In the genomic region with DNA sequence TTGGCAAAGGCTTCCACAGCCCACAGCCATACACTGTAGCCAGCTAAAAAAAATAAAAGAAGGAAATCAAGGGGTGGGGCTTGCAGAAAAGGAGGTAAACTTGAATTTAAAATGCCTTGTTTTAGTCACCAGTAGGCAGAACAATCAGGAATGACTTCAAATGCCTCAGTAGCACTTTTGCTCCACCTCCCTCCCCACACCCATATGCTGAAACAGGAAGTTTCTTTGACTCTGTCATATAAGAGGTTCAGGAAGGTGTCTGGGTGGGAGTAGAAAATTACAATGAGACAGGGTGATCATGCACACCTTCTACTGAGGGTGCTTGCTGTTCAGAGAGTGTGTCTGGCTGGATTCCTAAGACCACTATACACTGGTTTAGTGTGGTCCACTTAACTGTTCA, we compare ENCODE assay signal across 37 mouse cellular contexts. TPM values are rescaled to one million over a fixed set of nuclear protein-coding genes. Genes with fewer than 3 reads are reported as not detected.
DNase-seq lines count a peak whose midpoint lies in the region; ATAC-seq lines count a peak whose summit lies in the region.
"Had no signal": no experiment of that assay in that cellular context is flagged by ENCODE, and none has a peak within 500 bp of the region (broad histone marks: within the 10 kb centered on the region; RNA-seq: fewer than 3 reads in every experiment).

No protein-coding gene starts in this region.

- no peaks in the 10 kb centered on the region for H3K9me3 ChIP-seq in hindbrain, embryonic 11.5 days (ENCODE audit: control insufficient read depth, low read length)
- H3K9me3 ChIP-seq: embryonic facial prominence, embryonic 10.5 days; embryonic facial prominence, embryonic 15.5 days; forebrain, embryonic 15.5 days; G1E; heart, embryonic 13.5 days; hindbrain, embryonic 10.5 days; intestine, embryonic 15.5 days; limb, embryonic 10.5 days; limb, embryonic 15.5 days; liver, embryonic 13.5 days; neural tube, embryonic 15.5 days; stomach, embryonic 15.5 days had no signal

- 0 out of 2 replicates have a peak, but pooled peaks cover 7% of the 10 kb centered on the region for H3K36me3 ChIP-seq in hindbrain, embryonic 11.5 days (ENCODE audit: control insufficient read depth, insufficient read depth, low read length)

- ATAC-seq in CD4-positive, CD25-positive, alpha-beta regulatory T cell, adult 4 months = peak; percentile 49
- ATAC-seq in granulocyte monocyte progenitor cell, adult 5-6 weeks (replicated peaks; ENCODE audit: poor library complexity, severe bottlenecking) = peak; percentile 14; the same call in 1 of the 2 replicates
- no peak for ATAC-seq in hindbrain, embryonic 11.5 days (ENCODE audit: low FRiP score)
- ATAC-seq: forebrain, embryonic 15.5 days; hindbrain, embryonic 16.5 days; intestine, embryonic 15.5 days had no signal

- H3K27ac ChIP-seq in hindbrain, embryonic 11.5 days (ENCODE audit: low read depth, low read length) = no peak overlapping the region
- H3K27ac ChIP-seq: embryonic facial prominence, embryonic 10.5 days; embryonic facial prominence, embryonic 15.5 days; forebrain, embryonic 15.5 days; gastrocnemius, adult 2 months; heart, embryonic 13.5 days; hindbrain, embryonic 10.5 days; intestine, embryonic 15.5 days; limb, embryonic 10.5 days; limb, embryonic 15.5 days; liver, embryonic 13.5 days; neural tube, embryonic 15.5 days; stomach, embryonic 15.5 days had no signal

- no peaks in the 10 kb centered on the region for H3K27me3 ChIP-seq in hindbrain, embryonic 11.5 days (ENCODE audit: control insufficient read depth, insufficient read depth, low read length)
- H3K27me3 ChIP-seq: embryonic facial prominence, embryonic 15.5 days; forebrain, embryonic 15.5 days; heart, embryonic 13.5 days; intestine, embryonic 15.5 days; limb, embryonic 15.5 days; liver, embryonic 13.5 days; neural tube, embryonic 15.5 days; stomach, embryonic 15.5 days had no signal

- H3K4me1 ChIP-seq in hindbrain, embryonic 11.5 days (replicated peaks; ENCODE audit: control insufficient read depth, insufficient read depth, low read length) = no peaks in the 10 kb centered on the region
- H3K4me1 ChIP-seq: embryonic facial prominence, embryonic 10.5 days; embryonic facial prominence, embryonic 15.5 days; forebrain, embryonic 15.5 days; heart, embryonic 13.5 days; intestine, embryonic 15.5 days; limb, embryonic 10.5 days; limb, embryonic 15.5 days; liver, embryonic 13.5 days; neural tube, embryonic 15.5 days; stomach, embryonic 15.5 days had no signal

- H3K4me3 ChIP-seq in hindbrain, embryonic 11.5 days (ENCODE audit: low read depth, low read length) = no peak overlapping the region
- H3K4me3 ChIP-seq: embryonic facial prominence, embryonic 10.5 days; embryonic facial prominence, embryonic 15.5 days; forebrain, embryonic 15.5 days; gastrocnemius, adult 2 months; heart, embryonic 13.5 days; hindbrain, embryonic 10.5 days; intestine, embryonic 15.5 days; limb, embryonic 10.5 days; limb, embryonic 15.5 days; liver, embryonic 13.5 days; neural tube, embryonic 15.5 days; stomach, embryonic 15.5 days had no signal

- H3K4me2 ChIP-seq in hindbrain, embryonic 11.5 days (replicated peaks; ENCODE audit: low read depth, low read length) = no peak overlapping the region
- H3K4me2 ChIP-seq: embryonic facial prominence, embryonic 15.5 days; forebrain, embryonic 15.5 days; heart, embryonic 13.5 days; intestine, embryonic 15.5 days; limb, embryonic 15.5 days; liver, embryonic 13.5 days; neural tube, embryonic 15.5 days; stomach, embryonic 15.5 days had no signal

- H3K9ac ChIP-seq in hindbrain, embryonic 11.5 days (ENCODE audit: low read depth, low read length) = no peak overlapping the region
- H3K9ac ChIP-seq: embryonic facial prominence, embryonic 15.5 days; forebrain, embryonic 15.5 days; heart, embryonic 13.5 days; intestine, embryonic 15.5 days; limb, embryonic 15.5 days; liver, embryonic 13.5 days; neural tube, embryonic 15.5 days; stomach, embryonic 15.5 days had no signal

- DNase-seq in thymus, postnatal 0 days (ENCODE audit: low spot score) = peak; percentile 51
- no peak for DNase-seq in embryo, embryonic 10.5 days (ENCODE audit: low spot score)
- DNase-seq in hindbrain, embryonic 11.5 days (ENCODE audit: low spot score) = no peak
- DNase-seq in yolk sac, embryonic 10.5 days (ENCODE audit: low spot score) = no peak
- DNase-seq in kidney, adult 18-20 months = no peak
- DNase-seq: adrenal gland, postnatal 25 days; cerebellum, adult 18-20 months; cerebellum, postnatal 10 days; gastrocnemius, adult 2 months; gastrocnemius, postnatal 36 days; heart, postnatal 10 days; kidney, adult 9 months; kidney, postnatal 10 days; liver, embryonic 13.5 days; lung, adult 18-20 months; midbrain, embryonic 14.5 days; right cerebral cortex, postnatal 25 days had no signal

RNA-seq across cellular contexts. Expression of a gene that starts 30.9 kb away (rescaled TPM):
- polyA plus RNA-seq in CD4-positive, CD25-positive, alpha-beta regulatory T cell, adult 4 months (2017; shearing (Covaris generic)) = 10 to 100 TPM; 89.2 to 97.8 TPM
- total RNA-seq in granulocyte monocyte progenitor cell, adult 5-6 weeks (2014; fragmentation: Nextera tagmentation) = 79.5 and 85.5 TPM in 2 replicates
- total RNA-seq in granulocyte monocyte progenitor cell, adult 5-6 weeks (2017) = 117 and 126 TPM in 2 replicates
- polyA plus RNA-seq in thymus, postnatal 0 days (2015; fragmentation: Nextera tagmentation; extraction: Ambion mirVana) = 155 TPM in 2 replicates
- 112 and 116 TPM in 2 replicates for polyA plus RNA-seq in hindbrain, embryonic 11.5 days (2014; fragmentation: Nextera tagmentation; extraction: Ambion mirVana)

RNA-seq across cellular contexts. Expression of a gene that starts 33.5 kb away (rescaled TPM):
- polyA plus RNA-seq in CD4-positive, CD25-positive, alpha-beta regulatory T cell, adult 4 months (2017; shearing (Covaris generic)) = 1 to 10 TPM; 6.5 to 7.8 TPM
- total RNA-seq in granulocyte monocyte progenitor cell, adult 5-6 weeks (2014; fragmentation: Nextera tagmentation) = 23.7 and 26.5 TPM in 2 replicates
- total RNA-seq in granulocyte monocyte progenitor cell, adult 5-6 weeks (2017) = 29.6 and 31.4 TPM in 2 replicates
- polyA plus RNA-seq in thymus, postnatal 0 days (2015; fragmentation: Nextera tagmentation; extraction: Ambion mirVana) = 23.0 and 25.7 TPM in 2 replicates
- 21.0 and 32.0 TPM in 2 replicates for polyA plus RNA-seq in hindbrain, embryonic 11.5 days (2014; fragmentation: Nextera tagmentation; extraction: Ambion mirVana)

RNA-seq across cellular contexts. Expression of a gene that starts 36.6 kb away (rescaled TPM):
- 10 to 100 TPM; 66.8 to 74.2 TPM for polyA plus RNA-seq in CD4-positive, CD25-positive, alpha-beta regulatory T cell, adult 4 months (2017; shearing (Covaris generic))
- total RNA-seq in granulocyte monocyte progenitor cell, adult 5-6 weeks (2014; fragmentation: Nextera tagmentation) = 77.4 and 92.5 TPM in 2 replicates
- total RNA-seq in granulocyte monocyte progenitor cell, adult 5-6 weeks (2017) = 58.4 and 65.0 TPM in 2 replicates
- 137 and 139 TPM in 2 replicates for polyA plus RNA-seq in thymus, postnatal 0 days (2015; fragmentation: Nextera tagmentation; extraction: Ambion mirVana)
- polyA plus RNA-seq in hindbrain, embryonic 11.5 days (2014; fragmentation: Nextera tagmentation; extraction: Ambion mirVana) = 117 and 132 TPM in 2 replicates

RNA-seq across cellular contexts. Expression of a gene that starts 41.9 kb away (rescaled TPM):
- under 1 TPM; 0.38 to 0.71 TPM for polyA plus RNA-seq in CD4-positive, CD25-positive, alpha-beta regulatory T cell, adult 4 months (2017; shearing (Covaris generic))
- not detected in 2 replicates for total RNA-seq in granulocyte monocyte progenitor cell, adult 5-6 weeks (2014; fragmentation: Nextera tagmentation)
- 0.21 TPM in 1 of 2 replicates, not detected in the other for total RNA-seq in granulocyte monocyte progenitor cell, adult 5-6 weeks (2017)
- polyA plus RNA-seq in thymus, postnatal 0 days (2015; fragmentation: Nextera tagmentation; extraction: Ambion mirVana) = 0.12 and 0.38 TPM in 2 replicates
- polyA plus RNA-seq in hindbrain, embryonic 11.5 days (2014; fragmentation: Nextera tagmentation; extraction: Ambion mirVana) = not detected in 2 replicates
- total RNA-seq: common myeloid progenitor, adult 5-6 weeks; gastrocnemius, adult 2 months; gastrocnemius, postnatal 36 days; heart, adult 8-10 months; heart, postnatal 10 days; left cerebral cortex, postnatal 10 days; monocyte, adult 5-6 weeks had no signal
- polyA plus RNA-seq: brain, embryonic 14.5 days; embryonic facial prominence, embryonic 10.5 days; embryonic facial prominence, embryonic 15.5 days; forebrain, embryonic 15.5 days; frontal cortex, adult 2 months; heart, embryonic 13.5 days; intestine, embryonic 15.5 days; limb, embryonic 10.5 days; limb, embryonic 15.5 days; liver, embryonic 13.5 days; midbrain, embryonic 14.5 days; neural tube, embryonic 15.5 days; stomach, embryonic 15.5 days had no signal
